Mouse (Mus musculus): Measurements from ENCODE around the gene Gm26602.

Gm26602 gene

GRCm38 (mm10) chr10:79931797-79932196, 21.1 kb downstream of the Gm26602 start:
- DNase-seq (ENCODE audit: low spot score in 2 of 2) = no peak

- peak in 1 of 2 experiments; percentile 70 for DNase-seq (ENCODE audit: low spot score in 2 of 2)
Measured at GRCm38 (mm10) chr10:79932736-79933135, 22.1 kb downstream of the Gm26602 start.

- no peak for DNase-seq (ENCODE audit: low spot score in 2 of 2)
Measured at GRCm38 (mm10) chr10:79933145-79933679, 22.6 kb downstream of the Gm26602 start.

GRCm38 (mm10) chr10:79933861-79934260, 23.2 kb downstream of the Gm26602 start:
- no peak for DNase-seq (ENCODE audit: low spot score in 2 of 2)

GRCm38 (mm10) chr10:79934272-79934721, 23.6 kb downstream of the Gm26602 start:
- DNase-seq (ENCODE audit: low spot score in 2 of 2) = peak; percentile 67 to 92

- no peak for DNase-seq (ENCODE audit: low spot score in 2 of 2)
Measured at GRCm38 (mm10) chr10:79934794-79935569, 24.3 kb downstream of the Gm26602 start.

- no peak for DNase-seq (ENCODE audit: low spot score in 2 of 2)
Measured at GRCm38 (mm10) chr10:79936284-79936910, 25.7 kb downstream of the Gm26602 start.

- DNase-seq (ENCODE audit: low spot score in 2 of 2) = peak in 1 of 2 experiments; percentile 69
Measured at GRCm38 (mm10) chr10:79936911-79937441, 26.3 kb downstream of the Gm26602 start.

- DNase-seq (ENCODE audit: low spot score in 2 of 2) = no peak
Measured at GRCm38 (mm10) chr10:79937775-79938526, 27.3 kb downstream of the Gm26602 start.

- no peak for DNase-seq (ENCODE audit: low spot score in 2 of 2)
Measured at GRCm38 (mm10) chr10:79940749-79941148, 30.1 kb downstream of the Gm26602 start.

GRCm38 (mm10) chr10:79942988-79943387, 32.3 kb downstream of the Gm26602 start:
- DNase-seq (ENCODE audit: low spot score in 2 of 2) = no peak

GRCm38 (mm10) chr10:79943471-79943901, 32.8 kb downstream of the Gm26602 start:
- DNase-seq (ENCODE audit: low spot score in 2 of 2) = no peak

- no peak for DNase-seq (ENCODE audit: low spot score in 2 of 2)
Measured at GRCm38 (mm10) chr10:79945507-79946234, 35.0 kb downstream of the Gm26602 start.

GRCm38 (mm10) chr10:79946752-79947322, 36.2 kb downstream of the Gm26602 start:
- no peak for DNase-seq (ENCODE audit: low spot score in 2 of 2)

GRCm38 (mm10) chr10:79947502-79947901, 36.8 kb downstream of the Gm26602 start:
- DNase-seq (ENCODE audit: low spot score in 2 of 2) = no peak

- no peak for DNase-seq (ENCODE audit: low spot score in 2 of 2)
Measured at GRCm38 (mm10) chr10:79949873-79950272, 39.2 kb downstream of the Gm26602 start.

- DNase-seq (ENCODE audit: low spot score in 2 of 2) = no peak
Measured at GRCm38 (mm10) chr10:79950661-79951060, 40.0 kb downstream of the Gm26602 start.

GRCm38 (mm10) chr10:79953946-79954345, 43.3 kb downstream of the Gm26602 start:
- DNase-seq (ENCODE audit: low spot score in 2 of 2) = no peak

GRCm38 (mm10) chr10:79955691-79956090, 45.0 kb downstream of the Gm26602 start:
- no peak for DNase-seq (ENCODE audit: low spot score in 2 of 2)

- DNase-seq (ENCODE audit: low spot score in 2 of 2) = no peak
Measured at GRCm38 (mm10) chr10:79956643-79957154, 46.0 kb downstream of the Gm26602 start.
